Mouse (Mus musculus) brain, embryonic 14.5 days (tissue): ENCODE results near the gene Spp2.
A peak's percentile ranks its signal among the peaks of the same experiment; 100 is the strongest.

ENCODE experiments used
- CTCF ChIP-seq: fragments of 200-500 bp; IDR thresholded peaks from 2 replicates; pipeline ENCODE4 v1.5.1; 2012; ENCODE audit warnings: inconsistent platforms, mild to moderate bottlenecking, moderate library complexity, borderline replicate concordance; ENCODE audit not compliant: insufficient read depth, insufficient read length; ENCODE audit errors: extremely low read depth
- POLR2A ChIP-seq: fragments of 200-500 bp; IDR thresholded peaks from 2 replicates; pipeline ENCODE4 v1.6.1; 2012; ENCODE audit warnings: mild to moderate bottlenecking, inconsistent platforms, borderline replicate concordance; ENCODE audit not compliant: poor library complexity, insufficient read depth, insufficient read length, severe bottlenecking; ENCODE audit errors: extremely low read depth

- peak; percentile 86 for TF ChIP-seq CTCF
- TF ChIP-seq POLR2A: no peak
Observed at GRCm38 (mm10) chr1:88456451-88457072, 49.8 kb downstream of the Spp2 start.
